Mouse (Mus musculus) limb, embryonic 10.5 days (tissue): ENCODE results near the gene Lmo4. TPM values are rescaled to one million over a fixed set of nuclear protein-coding genes. Genes with fewer than 3 reads are reported as not detected.

Source experiments
- DNase-seq: peaks from one replicate; pipeline ENCODE4 v3.0.0-alpha.2; 2017; ENCODE audit warnings: low spot score
- H3K27ac ChIP-seq: fragments of 300-500 bp; sonication (generic); 2 replicates; pipeline ENCODE4 v1.5.1; 2016; ENCODE audit warnings: mild to moderate bottlenecking
- H3K27me3 ChIP-seq: fragments of 300-500 bp; sonication (generic); 2 replicates; pipeline ENCODE4 v1.6.1; 2016; ENCODE audit warnings: low read depth, mild to moderate bottlenecking; ENCODE audit not compliant: poor library complexity, severe bottlenecking
- H3K36me3 ChIP-seq: fragments of 300-500 bp; sonication (generic); 2 replicates; pipeline ENCODE4 v1.6.1; 2016; ENCODE audit warnings: mild to moderate bottlenecking, moderate library complexity
- H3K4me1 ChIP-seq: fragments of 300-500 bp; sonication (generic); 2 replicates; pipeline ENCODE4 v1.6.1; 2016
- H3K4me3 ChIP-seq: fragments of 300-500 bp; sonication (generic); 2 replicates; pipeline ENCODE4 v1.5.1; 2016; ENCODE audit warnings: mild to moderate bottlenecking, moderate library complexity
- H3K9me3 ChIP-seq: fragments of 300-500 bp; sonication (generic); replicated peaks from 2 replicates; pipeline ENCODE4 v1.6.1; 2016; ENCODE audit warnings: mild to moderate bottlenecking
- WGBS: fragments of 180-500 bp; shearing (Covaris S2); methylation state at CpG from one replicate; pipeline ENCODE4 v1.1.7; 2016; 5-methylcytosine and 5-hydroxymethylcytosine counted together
- polyA plus RNA-seq: library from polyadenylated mRNA; unstranded; fragments of >200 nt; fragmentation: Nextera tagmentation; extraction: Ambion mirVana; gene quantifications from 2 replicates; pipeline ENCODE4 v1.2.1, GENCODE M21; 2016

Lmo4 gene
- polyA plus RNA-seq, 1 experiment from 2014 or later = 56.6 TPM

DNA sequence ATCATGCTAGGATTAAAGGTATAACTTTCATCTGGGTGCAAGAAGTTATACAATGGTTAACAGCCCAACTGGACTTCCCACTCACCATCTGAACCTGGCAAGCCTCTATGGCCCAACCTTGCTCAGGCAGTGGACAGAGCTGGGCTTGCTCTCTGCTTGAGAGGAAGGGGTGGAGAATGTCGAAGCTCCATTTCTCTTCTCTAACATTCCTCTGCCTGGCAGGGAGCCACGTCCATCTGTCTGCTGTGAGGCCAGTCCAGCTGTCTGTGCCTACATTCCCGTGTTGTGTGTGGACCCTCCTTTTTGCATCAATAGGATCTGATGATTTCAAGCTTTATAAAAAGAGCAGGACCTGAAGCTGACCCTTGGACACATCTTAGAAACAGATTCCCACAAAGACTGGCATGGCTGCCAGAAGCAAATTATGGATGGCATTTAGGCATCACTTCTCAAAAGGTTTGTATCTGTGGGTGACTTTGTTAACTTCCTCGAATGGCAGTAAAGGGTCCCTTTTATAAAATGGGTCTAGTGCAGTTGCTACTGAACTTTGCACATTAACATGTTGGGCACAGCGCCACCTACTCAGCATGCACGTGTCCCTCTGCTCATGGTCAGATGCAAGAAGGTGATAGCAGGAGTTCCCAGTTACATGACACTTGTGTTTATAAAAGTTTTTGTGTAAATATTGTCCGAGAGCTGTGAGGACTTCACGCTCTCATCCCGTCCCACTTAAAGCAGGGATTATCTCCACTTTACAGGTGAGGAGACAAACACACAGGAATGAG is 20.6 kb upstream of the Lmo4 start:
- Histone ChIP-seq H3K36me3 (no peaks in the 10 kb centered on the region), H3K27ac (0 out of 2 replicates have a peak overlapping the region, but pooled peaks have one; percentile 12), H3K9me3 (no peaks in the 10 kb centered on the region), H3K4me3 (no peak overlapping the region), H3K27me3 (no peaks in the 10 kb centered on the region), H3K4me1 (peaks cover 58% of the 10 kb centered on the region)
- no peak for DNase-seq
- WGBS = 77% methylated on average over 9 of the region's 9 CpGs

DNA sequence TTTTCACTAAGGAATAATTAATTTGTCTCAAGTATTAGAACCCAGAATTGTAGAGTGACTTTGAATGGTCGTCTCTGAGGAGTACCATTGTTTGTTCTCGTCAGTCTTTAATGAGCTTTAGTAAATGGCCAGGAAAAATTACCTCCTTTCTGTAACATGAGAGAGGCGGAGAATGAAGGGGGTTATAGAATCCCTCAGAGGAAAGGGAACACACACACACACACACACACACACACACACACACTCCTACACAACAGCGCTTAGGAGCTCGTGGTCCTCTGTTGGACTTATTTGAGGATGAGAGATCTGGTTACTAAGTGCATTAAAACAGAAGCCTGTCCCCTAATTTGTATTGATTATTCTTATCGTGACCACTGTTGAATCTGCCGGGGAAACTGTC is 19.6 kb upstream of the Lmo4 start:
- Histone ChIP-seq H3K36me3 (no peaks in the 10 kb centered on the region), H3K4me3 (no peak overlapping the region), H3K27ac (peak overlapping the region; percentile 76; the same call in 1 of the 2 replicates), H3K4me1 (peaks cover 54% of the 10 kb centered on the region), H3K27me3 (no peaks in the 10 kb centered on the region), H3K9me3 (no peaks in the 10 kb centered on the region)
- no peak for DNase-seq
- 54% methylated on average over 7 of the region's 7 CpGs for WGBS

DNA sequence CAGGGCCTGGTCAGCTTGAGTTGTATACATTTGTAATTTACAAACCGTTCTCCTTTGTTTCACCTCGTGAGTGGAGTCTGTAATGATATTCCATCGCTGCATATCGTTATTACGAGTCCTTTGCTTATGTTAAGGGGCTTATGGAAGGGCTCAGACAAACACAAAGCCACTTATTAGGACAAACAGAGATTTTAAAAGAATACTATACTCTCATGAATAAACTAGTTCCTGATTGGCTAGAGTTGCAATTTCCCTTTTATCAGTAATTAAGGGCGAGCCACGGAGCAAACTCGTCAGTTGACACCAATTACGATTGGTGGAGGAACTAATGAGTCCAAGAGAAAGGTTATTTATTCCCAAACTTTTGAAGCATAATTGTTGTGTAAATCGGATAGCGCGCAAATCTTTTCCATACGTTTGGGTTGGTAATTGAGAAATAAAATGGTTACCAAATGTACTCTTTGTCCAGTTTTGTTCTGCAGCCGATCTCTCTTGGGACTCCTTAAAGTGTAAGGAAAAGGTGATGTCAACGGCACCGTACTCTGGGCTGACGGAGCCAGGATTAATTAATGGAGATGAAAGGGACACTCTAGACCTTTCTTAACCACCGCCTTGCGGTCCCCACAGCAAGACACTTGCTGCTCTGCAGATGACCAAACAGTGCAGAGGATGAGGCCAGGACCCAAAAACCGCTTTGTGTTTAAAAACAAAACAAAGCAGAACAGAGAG is 18.5 kb upstream of the Lmo4 start:
- Histone ChIP-seq H3K27ac (peak overlapping the region; percentile 76), H3K4me3 (peak overlapping the region; percentile 18), H3K4me1 (peaks cover 46% of the 10 kb centered on the region), H3K36me3 (no peaks in the 10 kb centered on the region), H3K27me3 (no peaks in the 10 kb centered on the region), H3K9me3 (no peaks in the 10 kb centered on the region)
- WGBS = 42% methylated on average over 20 of the region's 20 CpGs
- DNase-seq = peak; percentile 57

DNA sequence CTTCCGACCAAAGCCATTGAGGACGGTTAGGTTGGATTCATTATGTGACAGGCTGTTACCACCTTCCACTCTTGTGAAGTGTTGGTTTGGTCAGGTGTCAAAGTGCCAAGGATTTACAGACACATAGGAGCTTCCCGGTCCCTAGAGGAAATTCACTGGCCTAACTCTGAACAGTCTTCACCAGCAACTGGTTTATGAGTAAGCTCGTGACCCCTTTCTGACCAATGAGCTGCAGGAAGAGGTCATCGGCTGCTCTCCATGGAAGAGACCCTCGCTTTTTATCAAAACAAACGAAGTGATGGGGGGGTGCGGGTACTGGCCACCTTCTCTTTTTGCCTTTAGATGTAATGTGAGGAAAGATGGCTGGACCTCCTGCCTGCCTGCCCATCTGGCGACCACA is 17.4 kb upstream of the Lmo4 start:
- H3K27me3 ChIP-seq = no peaks in the 10 kb centered on the region
- H3K4me1 ChIP-seq = peaks cover 46% of the 10 kb centered on the region
- WGBS = 49% methylated on average over 9 of the region's 9 CpGs
- peak; percentile 38 for DNase-seq
- no peak overlapping the region for H3K4me3 ChIP-seq
- peak overlapping the region; percentile 76 for H3K27ac ChIP-seq
- no peaks in the 10 kb centered on the region for H3K36me3 ChIP-seq
- no peaks in the 10 kb centered on the region for H3K9me3 ChIP-seq

DNA sequence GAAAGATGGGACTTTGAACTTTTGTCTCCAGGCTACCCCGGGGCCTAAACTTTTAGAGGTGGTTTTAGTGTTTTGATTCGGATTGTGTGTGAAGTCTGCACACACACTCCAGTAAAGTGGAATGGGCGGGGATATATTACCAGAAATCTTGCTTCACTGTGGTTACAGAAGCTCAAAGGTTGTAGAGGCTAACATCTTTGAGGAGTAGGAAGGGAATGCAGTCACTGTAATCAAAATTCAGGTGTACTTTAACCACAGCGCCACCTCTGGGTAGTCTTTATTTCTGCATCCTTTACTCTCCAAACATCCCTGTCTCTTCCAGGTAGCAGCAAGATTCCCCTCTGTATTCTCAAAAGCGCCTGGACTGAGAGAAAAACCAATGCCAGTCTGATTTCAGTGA is 2.5 kb upstream of the Lmo4 start:
- H3K27ac ChIP-seq = no peak overlapping the region
- no peaks in the 10 kb centered on the region for H3K36me3 ChIP-seq
- H3K9me3 ChIP-seq = no peaks in the 10 kb centered on the region
- WGBS = 41% methylated on average over 5 of the region's 5 CpGs
- peak; percentile 66 for DNase-seq
- H3K4me1 ChIP-seq = peaks cover 13% of the 10 kb centered on the region
- H3K27me3 ChIP-seq = no peaks in the 10 kb centered on the region
- H3K4me3 ChIP-seq = no peak overlapping the region

DNA sequence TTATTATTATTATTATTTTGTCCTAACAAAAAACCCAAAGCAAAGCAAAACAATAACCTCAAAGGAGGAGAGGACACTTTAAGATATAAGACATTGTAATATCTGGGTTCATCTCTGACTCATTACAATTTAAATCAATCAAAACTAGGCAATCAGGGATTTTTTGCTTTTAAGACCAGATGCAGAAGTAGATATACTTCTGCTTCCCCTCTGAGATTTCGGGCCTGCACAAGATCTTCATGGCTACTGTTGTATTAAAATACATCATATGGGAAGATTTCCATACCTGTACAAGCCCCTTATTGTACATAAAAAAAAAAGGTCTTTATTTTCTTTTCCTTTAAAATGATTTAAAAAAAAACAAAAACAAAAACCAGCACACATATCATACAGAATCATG is 1.9 kb upstream of the Lmo4 start:
- H3K4me1 ChIP-seq = peaks cover 15% of the 10 kb centered on the region
- no peaks in the 10 kb centered on the region for H3K9me3 ChIP-seq
- H3K36me3 ChIP-seq = peaks cover under 1% of the 10 kb centered on the region; the same call in 1 of the 2 replicates
- no peaks in the 10 kb centered on the region for H3K27me3 ChIP-seq
- 96% methylated on average over 1 of the region's 1 CpGs for whole genome bisulfite sequencing
- no peak for DNase-seq
- no peak overlapping the region for H3K27ac ChIP-seq
- H3K4me3 ChIP-seq = no peak overlapping the region

DNA sequence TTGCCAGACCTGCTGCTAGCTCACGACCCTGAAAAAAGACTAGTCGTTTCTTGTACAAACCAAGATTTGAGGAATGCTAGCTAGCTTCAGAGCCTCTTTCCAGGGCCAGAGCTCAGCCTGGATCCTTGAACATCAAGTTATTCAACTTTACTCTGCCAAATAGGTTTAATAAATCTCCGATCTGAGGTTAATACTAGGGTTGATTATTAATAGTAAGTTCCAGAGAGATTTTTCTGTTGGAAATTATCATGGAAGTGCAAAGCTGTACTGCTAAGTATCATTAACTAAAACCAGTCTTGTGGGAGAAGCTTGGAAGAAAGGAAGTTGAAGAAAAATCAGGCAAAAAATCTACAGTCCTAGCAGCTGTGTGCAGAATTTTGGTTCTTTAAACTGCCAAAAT is 1.2 kb upstream of the Lmo4 start:
- Histone ChIP-seq H3K27ac (peak overlapping the region; percentile 98), H3K4me3 (peak overlapping the region; percentile 91), H3K36me3 (peaks cover 7% of the 10 kb centered on the region), H3K9me3 (no peaks in the 10 kb centered on the region), H3K4me1 (peaks cover 22% of the 10 kb centered on the region), H3K27me3 (no peaks in the 10 kb centered on the region)
- WGBS = 17% methylated on average over 3 of the region's 3 CpGs
- no peak for DNase-seq

DNA sequence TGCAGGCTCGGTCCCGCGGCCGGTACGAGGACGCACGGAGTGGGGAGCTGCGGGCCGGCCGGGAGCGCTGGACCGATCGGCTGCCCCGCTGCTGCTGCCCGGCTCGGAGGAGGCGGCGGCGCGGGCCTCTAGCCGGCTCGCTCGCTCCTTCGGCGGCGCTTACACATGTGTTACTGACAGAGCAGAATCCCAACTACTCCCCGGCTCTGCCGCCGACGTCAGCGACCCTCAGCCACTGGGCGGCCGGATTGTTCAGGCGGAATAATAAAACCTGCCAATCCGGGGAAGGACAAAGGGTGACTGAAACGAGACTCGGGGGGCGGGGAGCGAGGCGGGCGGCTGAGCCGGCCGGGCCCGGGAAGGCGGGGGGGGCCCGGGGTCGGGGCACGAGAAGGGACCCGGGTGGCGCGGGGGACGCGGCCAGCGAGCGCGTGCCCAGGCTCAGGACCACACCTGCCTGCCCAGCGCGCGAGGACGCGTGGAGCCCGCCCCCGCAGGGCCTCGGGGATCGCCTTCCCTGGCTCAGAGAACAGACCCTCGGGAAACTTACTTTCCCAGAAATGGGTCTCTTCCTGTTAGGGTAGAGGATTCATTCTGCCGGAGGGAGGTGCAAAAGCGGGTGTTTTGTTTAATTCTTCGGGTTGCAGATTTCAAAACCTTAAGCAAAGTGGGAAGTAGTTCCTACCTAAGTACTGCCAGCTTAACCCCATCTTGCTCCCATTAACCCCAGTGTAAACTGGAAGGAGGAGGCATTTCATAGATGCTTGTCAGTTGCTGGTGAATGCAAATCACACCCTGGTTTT is 532 bp upstream of the Lmo4 start:
- Histone ChIP-seq H3K9me3 (no peaks in the 10 kb centered on the region), H3K27me3 (no peaks in the 10 kb centered on the region), H3K4me3 (peak overlapping the region; percentile 91), H3K27ac (peak overlapping the region; percentile 98), H3K4me1 (peaks cover 27% of the 10 kb centered on the region), H3K36me3 (peaks cover 14% of the 10 kb centered on the region)
- 1% methylated on average over 61 of the region's 69 CpGs for WGBS
- DNase-seq = peak; percentile 96

DNA sequence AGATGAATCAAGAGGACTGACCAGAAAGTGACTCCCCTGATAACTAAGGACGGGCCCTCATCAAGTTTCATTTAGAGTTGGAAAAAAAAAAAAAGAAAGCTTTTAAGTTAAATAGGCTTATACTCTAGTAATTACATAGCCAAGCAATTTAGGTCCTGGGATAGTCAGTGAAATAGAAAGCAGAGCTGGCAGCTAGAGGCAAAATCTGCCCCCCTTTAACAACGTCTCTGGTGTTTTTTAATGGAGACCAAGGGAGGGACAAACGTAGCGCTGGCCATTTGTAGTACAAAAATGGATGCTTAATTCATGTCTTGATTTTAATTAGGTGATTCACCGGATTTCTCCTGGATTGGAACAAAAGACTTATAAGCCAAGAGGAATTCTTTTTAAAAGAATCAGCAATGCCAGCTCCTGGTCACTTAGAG is 1.0 kb downstream of the Lmo4 start:
- Histone ChIP-seq H3K27me3 (no peaks in the 10 kb centered on the region), H3K36me3 (peaks cover 27% of the 10 kb centered on the region), H3K27ac (peak overlapping the region; percentile 98), H3K4me3 (peak overlapping the region; percentile 91), H3K9me3 (no peaks in the 10 kb centered on the region), H3K4me1 (peaks cover 42% of the 10 kb centered on the region)
- no peak for DNase-seq
- WGBS = 0% methylated on average over 5 of the region's 5 CpGs

DNA sequence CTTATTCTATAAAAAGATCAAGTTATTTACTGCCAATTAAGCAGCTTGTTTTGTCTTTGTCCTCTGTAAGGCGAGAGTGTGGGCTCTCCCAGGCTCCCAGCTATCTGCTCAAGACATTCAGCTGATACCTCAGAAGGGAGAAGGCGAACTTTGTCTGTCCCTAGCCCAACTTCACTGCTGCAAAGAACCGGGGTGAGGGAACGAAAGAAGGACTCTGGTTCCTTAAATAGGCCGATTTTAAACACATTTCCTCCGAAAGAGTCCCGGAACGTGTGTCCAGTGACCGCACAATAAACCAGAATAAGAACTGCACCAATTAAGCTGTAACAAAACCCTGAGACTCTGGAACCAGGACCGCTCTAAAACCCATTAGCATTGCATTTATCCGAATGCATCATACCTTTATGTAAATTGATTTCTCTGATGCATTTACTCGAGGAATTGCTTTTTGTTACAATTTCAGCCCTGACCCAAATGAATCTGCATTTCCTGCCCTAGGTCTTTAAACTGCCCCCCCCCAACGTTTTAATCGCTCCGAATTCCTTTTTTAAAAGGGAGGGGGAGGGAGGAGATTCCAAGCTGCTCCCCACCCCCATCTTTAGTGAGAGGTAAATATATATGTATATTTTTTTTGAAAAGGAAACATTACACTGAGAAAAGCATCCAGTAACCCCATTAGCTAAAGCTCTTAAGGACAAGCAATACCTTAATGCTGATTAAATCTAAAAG is 1.6 kb downstream of the Lmo4 start:
- 0% methylated on average over 15 of the region's 15 CpGs for WGBS
- Histone ChIP-seq H3K27me3 (no peaks in the 10 kb centered on the region), H3K9me3 (no peaks in the 10 kb centered on the region), H3K4me1 (peaks cover 47% of the 10 kb centered on the region), H3K27ac (peak overlapping the region; percentile 98), H3K36me3 (peaks cover 27% of the 10 kb centered on the region), H3K4me3 (peak overlapping the region; percentile 91)
- DNase-seq = peak; percentile 58

DNA sequence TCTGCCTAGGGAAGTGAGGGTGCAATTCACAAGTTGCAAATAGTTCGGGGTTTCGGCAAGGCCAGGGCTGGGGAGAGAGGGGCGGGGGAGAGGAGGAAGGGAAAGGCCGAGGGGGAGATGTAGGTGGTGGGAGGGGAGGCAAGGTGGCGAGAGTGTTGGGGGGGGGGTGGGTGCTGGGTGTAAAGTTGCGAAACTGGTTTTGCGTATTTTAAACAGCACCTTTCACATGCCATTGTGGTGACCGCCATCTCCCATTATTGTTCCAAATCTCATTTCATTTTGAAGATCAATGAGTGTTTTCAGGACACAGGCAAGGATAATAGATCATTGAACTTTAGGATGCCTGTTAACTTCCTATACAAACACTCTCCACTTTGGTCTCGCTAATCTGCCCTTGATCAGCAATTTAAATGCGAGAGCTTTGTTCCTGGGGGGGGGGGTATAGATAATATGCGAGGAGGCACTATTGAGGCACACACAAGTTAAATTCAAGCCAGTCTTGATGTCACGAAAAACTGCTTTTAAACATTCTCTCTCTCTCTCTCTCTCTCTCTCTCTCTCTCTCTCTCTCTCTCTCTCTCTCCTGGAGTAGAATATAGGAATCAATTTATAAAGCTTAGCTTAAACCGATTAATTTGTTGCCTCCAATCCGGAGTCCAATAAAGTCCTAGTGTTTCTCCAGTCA is 2.3 kb downstream of the Lmo4 start:
- no peak for DNase-seq
- Histone ChIP-seq H3K27me3 (no peaks in the 10 kb centered on the region), H3K4me1 (peaks cover 54% of the 10 kb centered on the region), H3K27ac (peak overlapping the region; percentile 98), H3K4me3 (peak overlapping the region; percentile 91), H3K36me3 (peaks cover 27% of the 10 kb centered on the region), H3K9me3 (no peaks in the 10 kb centered on the region)
- WGBS = 0% methylated on average over 13 of the region's 14 CpGs
